In the genomic region with DNA sequence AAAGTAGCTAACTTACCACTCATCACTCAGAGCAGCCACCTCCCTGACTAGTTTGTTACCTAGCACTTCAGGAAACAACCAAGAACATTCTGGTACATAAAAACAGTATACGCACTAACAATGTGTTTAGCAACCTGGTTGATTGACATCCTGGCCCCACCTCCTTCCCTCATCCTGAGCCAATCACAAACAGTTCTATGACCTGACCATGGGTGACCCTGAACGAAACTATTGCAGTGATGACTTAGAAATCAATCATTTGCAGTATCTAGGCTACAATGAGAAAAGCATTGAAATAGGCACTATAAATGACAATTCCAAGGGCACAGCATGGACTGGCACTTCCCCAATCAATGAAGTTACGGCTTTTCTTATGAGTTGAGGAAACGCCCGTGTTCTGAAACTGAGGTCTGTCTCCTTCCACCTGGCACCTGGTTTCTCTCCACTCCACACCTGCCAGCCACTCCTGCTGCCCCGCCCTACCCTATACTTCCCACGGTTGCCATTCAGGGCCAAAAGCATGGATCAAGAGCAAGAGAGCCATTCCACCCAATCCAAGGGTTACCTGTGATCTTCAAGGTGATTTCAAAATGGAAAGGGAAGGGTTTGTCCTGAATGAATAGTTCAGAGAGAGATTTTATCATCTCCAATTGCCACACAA, we compare ENCODE assay signal across 18 mouse cellular contexts.
"Had no signal": no experiment of that assay in that cellular context is flagged by ENCODE, and none has a peak within 500 bp of the region (broad histone marks: within the 10 kb centered on the region; RNA-seq: fewer than 3 reads in every experiment).

No protein-coding gene starts in this region.

- DNase-seq: kidney, adult 2 months; kidney, postnatal 25 days; layer of hippocampus, postnatal 36 days; liver, embryonic 13.5 days; lung, embryonic 14.5 days; right cerebral cortex, adult 18-20 months; thymus, adult 2 months; thymus, postnatal 14 days had no signal

- H3K27ac ChIP-seq: kidney, postnatal 0 days; left cerebral cortex, adult 2 months; liver, embryonic 13.5 days; macrophage; midbrain, embryonic 12.5 days; midbrain, embryonic 15.5 days; neural tube, embryonic 12.5 days; neural tube, embryonic 15.5 days; stomach, postnatal 0 days had no signal

- H3K36me3 ChIP-seq: liver, embryonic 13.5 days; midbrain, embryonic 12.5 days; midbrain, embryonic 15.5 days; neural tube, embryonic 12.5 days; neural tube, embryonic 15.5 days had no signal

- H3K4me2 ChIP-seq: liver, embryonic 13.5 days; lung, embryonic 14.5 days; midbrain, embryonic 12.5 days; midbrain, embryonic 15.5 days; neural tube, embryonic 12.5 days; neural tube, embryonic 15.5 days had no signal

- H3K4me1 ChIP-seq: liver, embryonic 13.5 days had no signal

- H3K9me3 ChIP-seq: liver, embryonic 13.5 days; midbrain, embryonic 12.5 days; midbrain, embryonic 15.5 days; neural tube, embryonic 12.5 days; neural tube, embryonic 15.5 days had no signal

- H3K4me3 ChIP-seq: left cerebral cortex, adult 2 months; liver, embryonic 13.5 days; midbrain, embryonic 12.5 days; midbrain, embryonic 15.5 days; neural tube, embryonic 12.5 days; neural tube, embryonic 15.5 days had no signal

- H3K27me3 ChIP-seq: liver, embryonic 13.5 days; midbrain, embryonic 12.5 days; midbrain, embryonic 15.5 days; neural tube, embryonic 12.5 days; neural tube, embryonic 15.5 days had no signal

- ATAC-seq: inflammation-experienced regulatory T-cells, adult 6 months; lung, postnatal 0 days; midbrain, embryonic 15.5 days had no signal

- H3K9ac ChIP-seq: liver, embryonic 13.5 days; lung, embryonic 14.5 days; midbrain, embryonic 12.5 days; midbrain, embryonic 15.5 days; neural tube, embryonic 12.5 days; neural tube, embryonic 15.5 days had no signal
